12 mouse cellular contexts compared by ENCODE assay signal in genomic region chr6:54819272-54819671, GRCm38 (mm10). TPM values are rescaled to one million over a fixed set of nuclear protein-coding genes. Genes with fewer than 3 reads are reported as not detected.
A peak's percentile ranks its signal among the peaks of the same experiment; 100 is the strongest.
DNase-seq lines count a peak whose midpoint lies in the region; ATAC-seq and TF ChIP-seq lines count a peak whose summit lies in the region.
"Had no signal": no experiment of that assay in that cellular context is flagged by ENCODE, and none has a peak within 500 bp of the region (broad histone marks: within the 10 kb centered on the region; RNA-seq: fewer than 3 reads in every experiment).

No protein-coding gene starts in this region.

- peak overlapping the region; percentile 4; the same call in 1 of the 2 replicates for H3K4me3 ChIP-seq in heart, postnatal 0 days (ENCODE audit: low read depth, low read length)
- H3K4me3 ChIP-seq in heart, embryonic 11.5 days (ENCODE audit: low read depth, low read length), result no peak overlapping the region
- H3K4me3 ChIP-seq in testis, adult 2 months (ENCODE audit: control insufficient read depth, low read depth, low read length), result peak overlapping the region; percentile 40; the same call in 1 of the 2 replicates
- H3K4me3 ChIP-seq in intestine, embryonic 15.5 days (replicated peaks), result no peak overlapping the region
- H3K4me3 ChIP-seq: kidney, embryonic 15.5 days had no signal

- H3K27me3 ChIP-seq in heart, postnatal 0 days (ENCODE audit: control insufficient read depth, insufficient read depth, low read length), result no peaks in the 10 kb centered on the region
- no peaks in the 10 kb centered on the region for H3K27me3 ChIP-seq in heart, embryonic 11.5 days (ENCODE audit: control insufficient read depth, insufficient read depth, low read length)
- no peaks in the 10 kb centered on the region for H3K27me3 ChIP-seq in testis, adult 2 months (ENCODE audit: control insufficient read depth, insufficient read depth, low read length)
- H3K27me3 ChIP-seq in intestine, embryonic 15.5 days (replicated peaks), result no peaks in the 10 kb centered on the region
- H3K27me3 ChIP-seq: kidney, embryonic 15.5 days had no signal

- H3K27ac ChIP-seq in heart, postnatal 0 days (ENCODE audit: low read depth), result no peak overlapping the region
- no peak overlapping the region for H3K27ac ChIP-seq in heart, embryonic 11.5 days (ENCODE audit: low read depth, low read length)
- no peak overlapping the region for H3K27ac ChIP-seq in testis, adult 2 months (ENCODE audit: control insufficient read depth, insufficient read depth, low read depth, low read length)
- no peak overlapping the region for H3K27ac ChIP-seq in intestine, embryonic 15.5 days
- H3K27ac ChIP-seq: kidney, embryonic 15.5 days had no signal

- DNase-seq in heart, postnatal 0 days (ENCODE audit: low spot score), result no peak
- DNase-seq in testis, postnatal 10 days (ENCODE audit: low spot score), result no peak
- no peak for DNase-seq in cerebellum, adult 11-12 months
- no peak for DNase-seq in layer of hippocampus, postnatal 10 days (ENCODE audit: low spot score in 2 of 2)
- no peak for DNase-seq in cerebellum, postnatal 25 days
- DNase-seq: gastrocnemius, postnatal 14 days; right cerebral cortex, postnatal 14 days; thymus, postnatal 36 days had no signal

- no peak overlapping the region for H3K9ac ChIP-seq in heart, postnatal 0 days (replicated peaks; ENCODE audit: low read depth, low read length)
- no peak overlapping the region for H3K9ac ChIP-seq in heart, embryonic 11.5 days (ENCODE audit: low read depth, low read length)
- no peak overlapping the region for H3K9ac ChIP-seq in intestine, embryonic 15.5 days
- H3K9ac ChIP-seq: kidney, embryonic 15.5 days had no signal

- TF ChIP-seq EP300 in heart, postnatal 0 days (IDR thresholded peaks at IDR 0.05; ENCODE audit: low read depth), result no peak

- 37% methylated on average over 4 of the region's 4 CpGs for WGBS in heart, postnatal 0 days
- 37% methylated on average over 4 of the region's 4 CpGs for WGBS in heart, embryonic 11.5 days (ENCODE audit: insufficient replicate concordance)
- 45% methylated on average over 4 of the region's 4 CpGs for WGBS in intestine, embryonic 15.5 days

- no peaks in the 10 kb centered on the region for H3K9me3 ChIP-seq in heart, postnatal 0 days (replicated peaks; ENCODE audit: control insufficient read depth, low read length)
- H3K9me3 ChIP-seq in heart, embryonic 11.5 days (replicated peaks; ENCODE audit: control insufficient read depth, low read length), result no peaks in the 10 kb centered on the region
- no peaks in the 10 kb centered on the region for H3K9me3 ChIP-seq in intestine, embryonic 15.5 days
- H3K9me3 ChIP-seq: kidney, embryonic 15.5 days had no signal

- H3K4me1 ChIP-seq in heart, postnatal 0 days (ENCODE audit: control insufficient read depth, insufficient read depth), result peaks cover 25% of the 10 kb centered on the region
- H3K4me1 ChIP-seq in heart, embryonic 11.5 days (ENCODE audit: control insufficient read depth, insufficient read depth, low read length), result peaks cover 12% of the 10 kb centered on the region
- H3K4me1 ChIP-seq in testis, adult 2 months (ENCODE audit: control insufficient read depth, insufficient read depth, low read length), result peaks cover 3% of the 10 kb centered on the region; the same call in 1 of the 2 replicates
- peaks cover 9% of the 10 kb centered on the region; the same call in 1 of the 2 replicates for H3K4me1 ChIP-seq in intestine, embryonic 15.5 days (replicated peaks)

- ATAC-seq in heart, postnatal 0 days (ENCODE audit: insufficient read depth, low read depth), result no peak
- ATAC-seq in heart, embryonic 11.5 days (replicated peaks; ENCODE audit: insufficient number of reproducible peaks, low FRiP score, low TSS enrichment), result no peak
- ATAC-seq in intestine, embryonic 15.5 days, result no peak

- H3K4me2 ChIP-seq in heart, postnatal 0 days (ENCODE audit: low read depth, low read length), result peak overlapping the region; percentile 35; the same call in 1 of the 2 replicates
- no peak overlapping the region for H3K4me2 ChIP-seq in heart, embryonic 11.5 days
- peak overlapping the region; percentile 14; the same call in 1 of the 2 replicates for H3K4me2 ChIP-seq in intestine, embryonic 15.5 days (replicated peaks)

- TF ChIP-seq CTCF in heart, postnatal 0 days (IDR thresholded peaks at IDR 0.05; ENCODE audit: low read depth), result no peak
- no peak for TF ChIP-seq CTCF in testis, adult 2 months (IDR thresholded peaks at IDR 0.05; ENCODE audit: control insufficient read depth, insufficient read depth, insufficient replicate concordance, low read depth, low read length)

- no peak for TF ChIP-seq POLR2A in testis, adult 2 months (IDR thresholded peaks at IDR 0.05; ENCODE audit: control insufficient read depth, low read depth, low read length)

- no peaks in the 10 kb centered on the region for H3K36me3 ChIP-seq in heart, postnatal 0 days (replicated peaks; ENCODE audit: control insufficient read depth, insufficient read depth, low read length)
- H3K36me3 ChIP-seq in heart, embryonic 11.5 days (ENCODE audit: control insufficient read depth, insufficient read depth, low read length), result no peaks in the 10 kb centered on the region
- H3K36me3 ChIP-seq in testis, adult 2 months (ENCODE audit: control insufficient read depth, insufficient read depth, low read length), result no peaks in the 10 kb centered on the region
- H3K36me3 ChIP-seq in intestine, embryonic 15.5 days, result no peaks in the 10 kb centered on the region
- H3K36me3 ChIP-seq: kidney, embryonic 15.5 days had no signal

RNA-seq across cellular contexts. Expression of gene Znrf2, which starts 2.6 kb away (rescaled TPM):
- 7.1 and 31.3 TPM in 2 replicates for total RNA-seq in heart, postnatal 0 days (2014; rRNA removed; ENCODE audit: low replicate concordance)
- 3.7 and 4.3 TPM in 2 replicates for polyA plus RNA-seq in heart, postnatal 0 days (2015; fragmentation: Nextera tagmentation; extraction: Ambion mirVana)
- 3.1 and 3.2 TPM in 2 replicates for polyA plus RNA-seq in heart, embryonic 11.5 days (2014; fragmentation: Nextera tagmentation; extraction: Ambion mirVana)
- 13.6 and 17.6 TPM in 2 replicates for polyA plus RNA-seq in testis, adult 2 months (2012; rRNA removed)
- 5.8 and 6.5 TPM in 2 replicates for polyA plus RNA-seq in intestine, embryonic 15.5 days (2015; fragmentation: Nextera tagmentation; extraction: Ambion mirVana)
- total RNA-seq in layer of hippocampus, postnatal 10 days (2021), result 10 to 100 TPM; 44.1 to 50.0 TPM

Comparison
In these comparisons a context has a peak if more than half of its experiments do, and no peak if none do; other contexts are left out.
1. H3K4me3 ChIP-seq: peak in heart, postnatal 0 days (single experiment) and testis, adult 2 months (single experiment); none in heart, embryonic 11.5 days (single experiment) and intestine, embryonic 15.5 days (single experiment).